Mouse (Mus musculus): ENCODE data around the gene Tnp2. TPM values are rescaled to one million over a fixed set of nuclear protein-coding genes. Genes with fewer than 3 reads are reported as not detected.

Tnp2 gene
- polyA plus RNA-seq, 1 experiment, result 0.12 TPM

- no peak for TF ChIP-seq MYOD1 (IDR thresholded peaks at IDR 0.05; ENCODE audit: control insufficient read depth in 1 of 3, insufficient read length in 2 of 3, low read depth in 2 of 3)
- no peak for TF ChIP-seq USF1 (IDR thresholded peaks at IDR 0.05; ENCODE audit: low read depth)
- no peak for TF ChIP-seq MYOG (IDR thresholded peaks at IDR 0.05; ENCODE audit: control insufficient read depth in 1 of 3, insufficient read depth in 1 of 3, insufficient read length in 2 of 3, low read depth in 2 of 3)
- no peak for TF ChIP-seq POLR2AphosphoS2 (IDR thresholded peaks at IDR 0.05; ENCODE audit: insufficient read length, low read depth)
- TF ChIP-seq POLR2A (IDR thresholded peaks at IDR 0.05; ENCODE audit: insufficient read length, low read depth), result no peak
- no peak for TF ChIP-seq E2F4 (IDR thresholded peaks at IDR 0.05; ENCODE audit: insufficient read depth)
Measured at GRCm38 (mm10) chr16:10782377-10783151, 5.9 kb downstream of the Tnp2 start.

GRCm38 (mm10) chr16:10781862-10782371 is 6.5 kb downstream of the Tnp2 start:
- Histone ChIP-seq H3K4me2 (ENCODE audit: low read depth) (peak overlapping the region; percentile 79), H3K36me3 (ENCODE audit: control insufficient read depth, insufficient read depth) (no peaks in the 10 kb centered on the region), H3K79me2 (ENCODE audit: control insufficient read depth, insufficient read depth) (peaks cover 5% of the 10 kb centered on the region), H3ac (ENCODE audit: control insufficient read depth, insufficient read length) (no peak overlapping the region), H3K4me3 (no peak overlapping the region), H3K27me3 (ENCODE audit: control insufficient read depth, insufficient read depth, insufficient read length) (no peaks in the 10 kb centered on the region)
- TF ChIP-seq E2F4 (IDR thresholded peaks at IDR 0.05; ENCODE audit: insufficient read depth), result no peak
- no peak for TF ChIP-seq POLR2A (IDR thresholded peaks at IDR 0.05; ENCODE audit: insufficient read length, low read depth)
- TF ChIP-seq TCF12 (IDR thresholded peaks at IDR 0.05; ENCODE audit: insufficient read depth, poor library complexity, severe bottlenecking), result no peak
- TF ChIP-seq TCF3 (IDR thresholded peaks at IDR 0.05; ENCODE audit: insufficient read length, low read depth), result no peak
- TF ChIP-seq MAX (IDR thresholded peaks at IDR 0.05; ENCODE audit: low read depth), result no peak
- TF ChIP-seq MYOD1 (IDR thresholded peaks at IDR 0.05; ENCODE audit: control insufficient read depth in 1 of 3, insufficient read length in 2 of 3, low read depth in 2 of 3), result peak in 2 of 3 experiments; percentile 32 to 43
- no peak for TF ChIP-seq USF1 (IDR thresholded peaks at IDR 0.05; ENCODE audit: low read depth)
- TF ChIP-seq REST (IDR thresholded peaks at IDR 0.05; ENCODE audit: insufficient read depth, insufficient read length), result no peak
- TF ChIP-seq CEBPB (IDR thresholded peaks at IDR 0.05; ENCODE audit: insufficient read depth, poor library complexity, severe bottlenecking), result no peak
- TF ChIP-seq MYOG (IDR thresholded peaks at IDR 0.05; ENCODE audit: control insufficient read depth in 1 of 3, insufficient read depth in 1 of 3, insufficient read length in 2 of 3, low read depth in 2 of 3), result peak in 1 of 3 experiments; percentile 52
- no peak for TF ChIP-seq POLR2AphosphoS2 (IDR thresholded peaks at IDR 0.05; ENCODE audit: insufficient read length, low read depth)

More at GRCm38 (mm10) chr16:10782377-10783151, 5.9 kb downstream of the Tnp2 start:
- no peak overlapping the region for H3ac ChIP-seq (ENCODE audit: control insufficient read depth, insufficient read length)
- H3K36me3 ChIP-seq (ENCODE audit: control insufficient read depth, insufficient read depth), result no peaks in the 10 kb centered on the region
- peaks cover 5% of the 10 kb centered on the region for H3K79me2 ChIP-seq (ENCODE audit: control insufficient read depth, insufficient read depth)
- H3K4me3 ChIP-seq, result peak overlapping the region; percentile 64
- H3K27me3 ChIP-seq (ENCODE audit: control insufficient read depth, insufficient read depth, insufficient read length), result no peaks in the 10 kb centered on the region
- H3K4me2 ChIP-seq (ENCODE audit: low read depth), result peak overlapping the region; percentile 79

- H3ac ChIP-seq (ENCODE audit: control insufficient read depth, insufficient read length), result no peak overlapping the region
- no peak overlapping the region for H3K4me2 ChIP-seq (ENCODE audit: low read depth)
- H3K36me3 ChIP-seq (ENCODE audit: control insufficient read depth, insufficient read depth), result no peaks in the 10 kb centered on the region
- no peaks in the 10 kb centered on the region for H3K27me3 ChIP-seq (ENCODE audit: control insufficient read depth, insufficient read depth, insufficient read length)
- H3K4me3 ChIP-seq, result no peak overlapping the region
- TF ChIP-seq TCF3 (IDR thresholded peaks at IDR 0.05; ENCODE audit: insufficient read length, low read depth) (no peak), SRF (IDR thresholded peaks at IDR 0.05; ENCODE audit: control insufficient read depth, insufficient read length, low read depth) (no peak), REST (IDR thresholded peaks at IDR 0.05; ENCODE audit: insufficient read depth, insufficient read length) (no peak), MYOG (IDR thresholded peaks at IDR 0.05; ENCODE audit: control insufficient read depth in 1 of 3, insufficient read depth in 1 of 3, insufficient read length in 2 of 3, low read depth in 2 of 3) (no peak), POLR2AphosphoS2 (IDR thresholded peaks at IDR 0.05; ENCODE audit: insufficient read length, low read depth) (no peak), MYOD1 (IDR thresholded peaks at IDR 0.05; ENCODE audit: control insufficient read depth in 1 of 3, insufficient read length in 2 of 3, low read depth in 2 of 3) (no peak), TCF12 (IDR thresholded peaks at IDR 0.05; ENCODE audit: insufficient read depth, poor library complexity, severe bottlenecking) (no peak), USF1 (IDR thresholded peaks at IDR 0.05; ENCODE audit: low read depth) (no peak), MAX (IDR thresholded peaks at IDR 0.05; ENCODE audit: low read depth) (no peak), POLR2A (IDR thresholded peaks at IDR 0.05; ENCODE audit: insufficient read length, low read depth) (no peak), CEBPB (IDR thresholded peaks at IDR 0.05; ENCODE audit: insufficient read depth, poor library complexity, severe bottlenecking) (no peak), E2F4 (IDR thresholded peaks at IDR 0.05; ENCODE audit: insufficient read depth) (no peak)
- H3K79me2 ChIP-seq (ENCODE audit: control insufficient read depth, insufficient read depth), result peaks cover 5% of the 10 kb centered on the region
Measured at GRCm38 (mm10) chr16:10780631-10781120, 7.8 kb downstream of the Tnp2 start.

- Histone ChIP-seq H3K4me2 (ENCODE audit: low read depth) (no peak overlapping the region), H3K79me2 (ENCODE audit: control insufficient read depth, insufficient read depth) (no peaks in the 10 kb centered on the region), H3ac (ENCODE audit: control insufficient read depth, insufficient read length) (no peak overlapping the region), H3K4me3 (no peak overlapping the region), H3K36me3 (ENCODE audit: control insufficient read depth, insufficient read depth) (no peaks in the 10 kb centered on the region), H3K27me3 (ENCODE audit: control insufficient read depth, insufficient read depth, insufficient read length) (no peaks in the 10 kb centered on the region)
- no peak for TF ChIP-seq REST (IDR thresholded peaks at IDR 0.05; ENCODE audit: insufficient read depth, insufficient read length)
- no peak for TF ChIP-seq MAX (IDR thresholded peaks at IDR 0.05; ENCODE audit: low read depth)
- TF ChIP-seq POLR2A (IDR thresholded peaks at IDR 0.05; ENCODE audit: insufficient read length, low read depth), result no peak
- no peak for TF ChIP-seq TCF12 (IDR thresholded peaks at IDR 0.05; ENCODE audit: insufficient read depth, poor library complexity, severe bottlenecking)
- TF ChIP-seq SRF (IDR thresholded peaks at IDR 0.05; ENCODE audit: control insufficient read depth, insufficient read length, low read depth), result no peak
- no peak for TF ChIP-seq POLR2AphosphoS2 (IDR thresholded peaks at IDR 0.05; ENCODE audit: insufficient read length, low read depth)
Measured at GRCm38 (mm10) chr16:10777579-10778160, 10.8 kb downstream of the Tnp2 start.
